Comparison of ENCODE assay signal across 23 mouse cellular contexts in genomic region chr9:40545193-40545592, GRCm38 (mm10).
"Had no signal": no experiment of that assay in that cellular context is flagged by ENCODE, and none has a peak within 500 bp of the region (broad histone marks: within the 10 kb centered on the region; RNA-seq: fewer than 3 reads in every experiment).

No protein-coding gene starts in this region.

- H3K27ac ChIP-seq: heart, adult 2 months; heart, embryonic 13.5 days; heart, embryonic 15.5 days; hindbrain, embryonic 13.5 days; hindbrain, embryonic 15.5 days; hindbrain, postnatal 0 days; kidney, embryonic 15.5 days; kidney, postnatal 0 days; limb, embryonic 13.5 days; limb, embryonic 15.5 days had no signal

- H3K4me1 ChIP-seq: kidney, embryonic 15.5 days; limb, embryonic 13.5 days; limb, embryonic 15.5 days had no signal

- H3K4me3 ChIP-seq: heart, adult 2 months; heart, embryonic 13.5 days; heart, embryonic 15.5 days; hindbrain, embryonic 13.5 days; hindbrain, embryonic 15.5 days; kidney, embryonic 15.5 days; limb, embryonic 13.5 days; limb, embryonic 15.5 days had no signal

- H3K9ac ChIP-seq: heart, embryonic 13.5 days; heart, embryonic 15.5 days; hindbrain, embryonic 13.5 days; hindbrain, embryonic 15.5 days; kidney, embryonic 15.5 days; limb, embryonic 13.5 days; limb, embryonic 15.5 days had no signal

- ATAC-seq: hindbrain, postnatal 0 days; intestine, embryonic 16.5 days had no signal

- H3K27me3 ChIP-seq: heart, embryonic 13.5 days; heart, embryonic 15.5 days; hindbrain, embryonic 13.5 days; hindbrain, embryonic 15.5 days; kidney, embryonic 15.5 days; limb, embryonic 13.5 days; limb, embryonic 15.5 days had no signal

- DNase-seq: gastrocnemius, postnatal 14 days; gastrocnemius, postnatal 36 days; heart, adult 11 months; heart, adult 2 months; heart, postnatal 14 days; heart, postnatal 36 days; kidney, adult 11 months; kidney, postnatal 14 days; kidney, postnatal 36 days; layer of hippocampus, adult 9-11 months; layer of hippocampus, postnatal 36 days; left cerebral cortex, postnatal 4 days had no signal

- H3K4me2 ChIP-seq: heart, embryonic 11.5 days; heart, embryonic 13.5 days; heart, embryonic 15.5 days; hindbrain, embryonic 13.5 days; hindbrain, embryonic 15.5 days; kidney, embryonic 15.5 days; limb, embryonic 13.5 days; limb, embryonic 15.5 days had no signal

- H3K36me3 ChIP-seq: heart, embryonic 13.5 days; heart, embryonic 15.5 days; hindbrain, embryonic 13.5 days; hindbrain, embryonic 15.5 days; kidney, embryonic 15.5 days; limb, embryonic 13.5 days; limb, embryonic 15.5 days had no signal

- H3K9me3 ChIP-seq: heart, embryonic 13.5 days; heart, embryonic 15.5 days; hindbrain, embryonic 13.5 days; hindbrain, embryonic 15.5 days; kidney, embryonic 15.5 days; limb, embryonic 13.5 days; limb, embryonic 15.5 days had no signal
